Mouse (Mus musculus) CH12.LX (cell line): ENCODE measurements around the gene C9orf72. TPM values are rescaled to one million over a fixed set of nuclear protein-coding genes. Genes with fewer than 3 reads are reported as not detected.

Source experiments
- DNase-seq: peaks from one replicate; pipeline ENCODE4 v3.0.0-alpha.2; 2013; ENCODE audit errors: extremely low read depth
- H3K27ac ChIP-seq: 2 replicates; pipeline ENCODE4 v1.5.1; 2012; ENCODE audit warnings: low read depth, mild to moderate bottlenecking, control low read depth, moderate library complexity; ENCODE audit not compliant: insufficient read depth
- H3K27me3 ChIP-seq: replicated peaks from 2 replicates; pipeline ENCODE3; 2012; ENCODE audit warnings: inconsistent platforms
- H3K36me3 ChIP-seq, 2 experiments: replicated peaks in 1 of 2; 2 replicates each; pipeline versions ENCODE3 to v1.6.1; 2012; ENCODE audit warnings: inconsistent platforms in 1 of 2, low read length in 1 of 2, mild to moderate bottlenecking in 1 of 2, mixed read lengths in 1 of 2, moderate library complexity in 1 of 2; ENCODE audit not compliant: control insufficient read depth in 1 of 2, insufficient read depth in 1 of 2
- H3K4me1 ChIP-seq, 2 experiments: 2 replicates each; pipeline ENCODE4 v1.6.1; 2012; ENCODE audit warnings: inconsistent platforms in 1 of 2, moderate library complexity in 1 of 2; ENCODE audit not compliant: insufficient read depth in 2 of 2, control insufficient read depth in 1 of 2
- H3K4me2 ChIP-seq: 2 replicates; pipeline ENCODE4 v1.6.1; 2012; ENCODE audit warnings: low read depth, mild to moderate bottlenecking, control low read depth; ENCODE audit not compliant: poor library complexity, insufficient read depth, severe bottlenecking
- H3K4me3 ChIP-seq, 3 experiments: fragments of 150-350 bp in 1 of 3; sonication (generic) in 1 of 3; replicated peaks in 1 of 3; 2 replicates each; pipeline versions ENCODE3 to v1.5.1; 2011 to 2012; ENCODE audit warnings: low read depth in 2 of 3, low read length in 2 of 3, mild to moderate bottlenecking in 2 of 3, moderate library complexity in 2 of 3, control low read depth in 1 of 3, improper control_type of control experiment in 1 of 3, inconsistent platforms in 1 of 3, mixed read lengths in 1 of 3; ENCODE audit not compliant: poor library complexity in 1 of 3
- H3K79me2 ChIP-seq: replicated peaks from 2 replicates; pipeline ENCODE4 v1.6.1; 2012; ENCODE audit warnings: mild to moderate bottlenecking, moderate library complexity; ENCODE audit not compliant: control insufficient read depth, poor library complexity, insufficient read depth, severe bottlenecking; ENCODE audit errors: extremely low read depth
- H3K9ac ChIP-seq: 2 replicates; pipeline ENCODE4 v1.6.1; 2012; ENCODE audit warnings: low read depth, mild to moderate bottlenecking, control low read depth, moderate library complexity; ENCODE audit not compliant: insufficient read depth
- H3K9me3 ChIP-seq: replicated peaks from 2 replicates; pipeline ENCODE3; 2012; ENCODE audit warnings: low read length, inconsistent platforms, mixed read lengths
- BHLHE40 ChIP-seq: IDR thresholded peaks from 2 replicates; pipeline ENCODE4 v1.6.1; 2011; ENCODE audit warnings: mild to moderate bottlenecking, low read depth, low read length, improper control_type of control experiment
- CHD2 ChIP-seq: IDR thresholded peaks from 2 replicates; pipeline ENCODE4 v1.6.1; 2011; ENCODE audit warnings: low read length, improper control_type of control experiment
- EP300 ChIP-seq: IDR thresholded peaks from 2 replicates; pipeline ENCODE4 v1.6.1; 2011; ENCODE audit warnings: low read length, improper control_type of control experiment
- ETS1 ChIP-seq: conservative IDR thresholded peaks from 2 replicates; pipeline ENCODE4 v1.6.1; 2012; ENCODE audit warnings: low read depth, mild to moderate bottlenecking, inconsistent platforms, low read length, improper control_type of control experiment, moderate library complexity
- JUN ChIP-seq: IDR thresholded peaks from 2 replicates; pipeline ENCODE4 v1.6.1; 2011; ENCODE audit warnings: low read depth, mild to moderate bottlenecking, low read length, improper control_type of control experiment, moderate library complexity; ENCODE audit not compliant: insufficient read depth
- JUND ChIP-seq: conservative IDR thresholded peaks from 2 replicates; pipeline ENCODE4 v1.6.1; 2011; ENCODE audit warnings: low read depth, low read length, improper control_type of control experiment
- KAT2A ChIP-seq: IDR thresholded peaks from 2 replicates; pipeline ENCODE4 v1.6.1; 2012; ENCODE audit warnings: low read length, improper control_type of control experiment, inconsistent platforms; ENCODE audit not compliant: insufficient replicate concordance
- MAFK ChIP-seq: IDR thresholded peaks from 2 replicates; pipeline ENCODE4 v1.6.1; 2011; ENCODE audit warnings: low read length, improper control_type of control experiment; ENCODE audit not compliant: insufficient replicate concordance
- MAX ChIP-seq: IDR thresholded peaks from 2 replicates; pipeline ENCODE4 v1.6.1; 2011; ENCODE audit warnings: low read length, improper control_type of control experiment
- MAZ ChIP-seq: IDR thresholded peaks from 2 replicates; pipeline ENCODE4 v1.6.1; 2012; ENCODE audit warnings: low read depth, mild to moderate bottlenecking, inconsistent platforms, low read length, improper control_type of control experiment, moderate library complexity
- MXI1 ChIP-seq: IDR thresholded peaks from 2 replicates; pipeline ENCODE4 v1.6.1; 2011; ENCODE audit warnings: mild to moderate bottlenecking, low read depth, low read length, improper control_type of control experiment
- MYC ChIP-seq: IDR thresholded peaks from 2 replicates; pipeline ENCODE4 v1.6.1; 2011; ENCODE audit warnings: low read depth, mild to moderate bottlenecking, improper control_type of control experiment, low read length
- NRF1 ChIP-seq: IDR thresholded peaks from 2 replicates; pipeline ENCODE4 v1.6.1; 2014; ENCODE audit warnings: low read depth, mild to moderate bottlenecking, inconsistent platforms, low read length, improper control_type of control experiment, moderate library complexity
- POLR2AphosphoS2 ChIP-seq: IDR thresholded peaks from 2 replicates; pipeline ENCODE4 v1.6.1; 2011; ENCODE audit warnings: low read depth, low read length, improper control_type of control experiment
- SIN3A ChIP-seq: IDR thresholded peaks from 2 replicates; pipeline ENCODE4 v1.6.1; 2012; ENCODE audit warnings: low read length, improper control_type of control experiment, inconsistent platforms
- TBP ChIP-seq: conservative IDR thresholded peaks from 2 replicates; pipeline ENCODE4 v1.6.1; 2011; ENCODE audit warnings: low read depth, low read length, improper control_type of control experiment
- TCF12 ChIP-seq: IDR thresholded peaks from 2 replicates; pipeline ENCODE4 v1.6.1; 2014; ENCODE audit warnings: low read depth, mild to moderate bottlenecking, inconsistent platforms, low read length, improper control_type of control experiment
- UBTF ChIP-seq: IDR thresholded peaks from 2 replicates; pipeline ENCODE4 v1.6.1; 2012; ENCODE audit warnings: low read depth, mild to moderate bottlenecking, inconsistent platforms, low read length, improper control_type of control experiment, moderate library complexity
- USF1 ChIP-seq: IDR thresholded peaks from 2 replicates; pipeline ENCODE4 v1.6.1; 2014; ENCODE audit warnings: low read depth, mild to moderate bottlenecking, inconsistent platforms, low read length, improper control_type of control experiment
- USF2 ChIP-seq: conservative IDR thresholded peaks from 2 replicates; pipeline ENCODE4 v1.6.1; 2011; ENCODE audit warnings: low read depth, low read length, improper control_type of control experiment
- ZC3H11A ChIP-seq: IDR thresholded peaks from 2 replicates; pipeline ENCODE4 v1.6.1; 2012; ENCODE audit warnings: low read depth, mild to moderate bottlenecking, inconsistent platforms, low read length, improper control_type of control experiment
- ZNF384 ChIP-seq: IDR thresholded peaks from 2 replicates; pipeline ENCODE4 v1.6.1; 2012; ENCODE audit warnings: low read depth, low read length, improper control_type of control experiment, inconsistent platforms
- dilution Hi-C: fragments of 300-500 bp; cut with MboI; formaldehyde crosslinking; loops from 2 replicates; pipeline ENCODE4 v1.14.3; 2020; ENCODE audit warnings: low sequenced_read_pairs; ENCODE audit not compliant: extremely low pct_unique_long_range_greater_than_20kb, extremely low pct_ligation_motif_present
- in situ Hi-C: fragments of 300-500 bp; cut with MboI; formaldehyde crosslinking; loops from 3 replicates; pipeline ENCODE4 v1.14.3; 2019; ENCODE audit warnings: low sequenced_read_pairs, low pct_ligation_motif_present, low pct_unique_long_range_greater_than_20kb, mixed read lengths
- polyA plus RNA-seq: library from polyadenylated mRNA; unstranded; fragments of >175 nt; gene quantifications from 2 replicates; pipeline ENCODE4 v1.2.1, GENCODE M21; 2012; ENCODE audit warnings: low read depth; ENCODE audit not compliant: insufficient read length
- total RNA-seq, 2 experiments: library from RNA; depleted of rRNA; stranded (reverse); fragments of 300-350 nt in 1 of 2; fragments of >200 nt in 1 of 2; gene quantifications; 2 replicates each; pipeline ENCODE4 v1.2.3; 2012 to 2014

Gene C9orf72
- total and polyA plus RNA-seq, 3 experiments: 15.4 to 58.2 (median 49.7) TPM

- Histone ChIP-seq H3K4me3 (peak overlapping the region in 1 of 3 experiments; percentile 14), H3K9me3 (peaks cover 2% of the 10 kb centered on the region), H3K9ac (peak overlapping the region; percentile 32; the same call in 1 of the 2 replicates), H3K79me2 (peaks cover 61% of the 10 kb centered on the region), H3K4me2 (peak overlapping the region; percentile 70), H3K27me3 (no peaks in the 10 kb centered on the region), H3K4me1 (peaks cover 8 to 54% of the 10 kb centered on the region in 2 experiments; a peak in 3 of 4 replicates), H3K36me3 (peaks cover 25 to 32% of the 10 kb centered on the region in 2 experiments)
- in situ Hi-C loops: no loop called here
- peak; percentile 73 for DNase-seq
- TF ChIP-seq BHLHE40: no peak
- no peak for TF ChIP-seq MAZ
- 0 out of 2 replicates have a peak, but pooled peaks have one; percentile 54 for TF ChIP-seq TBP
- TF ChIP-seq NRF1: no peak
- no peak for TF ChIP-seq POLR2AphosphoS2
- no peak for TF ChIP-seq ETS1
- no peak for TF ChIP-seq MXI1
- TF ChIP-seq CHD2: peak; percentile 41; the same call in 1 of the 2 replicates
- no peak for TF ChIP-seq USF2
- TF ChIP-seq TCF12: peak; percentile 42; the same call in 1 of the 2 replicates
- TF ChIP-seq JUND: no peak
- no peak for TF ChIP-seq ZC3H11A
- 0 out of 2 replicates have a peak, but pooled peaks have one; percentile 49 for TF ChIP-seq MYC
- 0 out of 2 replicates have a peak, but pooled peaks have one; percentile 22 for TF ChIP-seq MAX
- no peak for TF ChIP-seq SIN3A
- TF ChIP-seq, all 38 proteins: peak for 5
- dilution Hi-C loops: no loop called here
- H3K27ac ChIP-seq: peak overlapping the region; percentile 19; the same call in 1 of the 2 replicates
Observed at GRCm38 (mm10) chr4:35221131-35221530, 4.8 kb downstream of the C9orf72 start.

- peaks cover 33 to 41% of the 10 kb centered on the region in 2 experiments for H3K36me3 ChIP-seq
- H3K9me3 ChIP-seq: peaks cover 9% of the 10 kb centered on the region
- in situ Hi-C loops: no loop called here
- DNase-seq: no peak
- peaks cover 61% of the 10 kb centered on the region for H3K79me2 ChIP-seq
- H3K9ac ChIP-seq: peak overlapping the region; percentile 63; the same call in 1 of the 2 replicates
- dilution Hi-C loops: no loop called here
- H3K27me3 ChIP-seq: no peaks in the 10 kb centered on the region
- TF ChIP-seq UBTF: no peak
- TF ChIP-seq JUN: no peak
- peak; percentile 82 for TF ChIP-seq MAFK
- 0 out of 2 replicates have a peak, but pooled peaks have one; percentile 13 for TF ChIP-seq EP300
- no peak for TF ChIP-seq USF1
- TF ChIP-seq KAT2A: no peak
- TF ChIP-seq ZNF384: no peak
- no peak overlapping the region; the same call in 1 of the 2 replicates for H3K27ac ChIP-seq
- H3K4me3 ChIP-seq: no peak overlapping the region
- peaks cover 8 to 54% of the 10 kb centered on the region in 2 experiments; a peak in 3 of 4 replicates for H3K4me1 ChIP-seq
- peak overlapping the region; percentile 57 for H3K4me2 ChIP-seq
Observed at GRCm38 (mm10) chr4:35220108-35220731, 5.8 kb downstream of the C9orf72 start.
